Mouse (Mus musculus) CH12.LX (cell line): ENCODE data around the gene Fpr1. TPM values are rescaled to one million over a fixed set of nuclear protein-coding genes. Genes with fewer than 3 reads are reported as not detected.
A peak's percentile ranks its signal among the peaks of the same experiment; 100 is the strongest.

ENCODE experiments used
- DNase-seq: peaks from one replicate; pipeline ENCODE4 v3.0.0-alpha.2; 2013; ENCODE audit errors: extremely low read depth
- H3K27ac ChIP-seq: 2 replicates; pipeline ENCODE4 v1.5.1; 2012; ENCODE audit warnings: low read depth, mild to moderate bottlenecking, control low read depth, moderate library complexity; ENCODE audit not compliant: insufficient read depth
- H3K27me3 ChIP-seq: replicated peaks from 2 replicates; pipeline ENCODE3; 2012; ENCODE audit warnings: inconsistent platforms
- H3K36me3 ChIP-seq, 2 experiments: replicated peaks in 1 of 2; 2 replicates each; pipeline versions ENCODE3 to v1.6.1; 2012; ENCODE audit warnings: inconsistent platforms in 1 of 2, low read length in 1 of 2, mild to moderate bottlenecking in 1 of 2, mixed read lengths in 1 of 2, moderate library complexity in 1 of 2; ENCODE audit not compliant: control insufficient read depth in 1 of 2, insufficient read depth in 1 of 2
- H3K4me1 ChIP-seq, 2 experiments: 2 replicates each; pipeline ENCODE4 v1.6.1; 2012; ENCODE audit warnings: inconsistent platforms in 1 of 2, moderate library complexity in 1 of 2; ENCODE audit not compliant: insufficient read depth in 2 of 2, control insufficient read depth in 1 of 2
- H3K4me2 ChIP-seq: 2 replicates; pipeline ENCODE4 v1.6.1; 2012; ENCODE audit warnings: low read depth, mild to moderate bottlenecking, control low read depth; ENCODE audit not compliant: poor library complexity, insufficient read depth, severe bottlenecking
- H3K4me3 ChIP-seq, 3 experiments: fragments of 150-350 bp in 1 of 3; sonication (generic) in 1 of 3; replicated peaks in 1 of 3; 2 replicates each; pipeline versions ENCODE3 to v1.5.1; 2011 to 2012; ENCODE audit warnings: low read depth in 2 of 3, low read length in 2 of 3, mild to moderate bottlenecking in 2 of 3, moderate library complexity in 2 of 3, control low read depth in 1 of 3, improper control_type of control experiment in 1 of 3, inconsistent platforms in 1 of 3, mixed read lengths in 1 of 3; ENCODE audit not compliant: poor library complexity in 1 of 3
- H3K79me2 ChIP-seq: replicated peaks from 2 replicates; pipeline ENCODE4 v1.6.1; 2012; ENCODE audit warnings: mild to moderate bottlenecking, moderate library complexity; ENCODE audit not compliant: control insufficient read depth, poor library complexity, insufficient read depth, severe bottlenecking; ENCODE audit errors: extremely low read depth
- H3K9ac ChIP-seq: 2 replicates; pipeline ENCODE4 v1.6.1; 2012; ENCODE audit warnings: low read depth, mild to moderate bottlenecking, control low read depth, moderate library complexity; ENCODE audit not compliant: insufficient read depth
- H3K9me3 ChIP-seq: replicated peaks from 2 replicates; pipeline ENCODE3; 2012; ENCODE audit warnings: low read length, inconsistent platforms, mixed read lengths
- BHLHE40 ChIP-seq: IDR thresholded peaks from 2 replicates; pipeline ENCODE4 v1.6.1; 2011; ENCODE audit warnings: mild to moderate bottlenecking, low read depth, low read length, improper control_type of control experiment
- CHD1 ChIP-seq: IDR thresholded peaks from 2 replicates; pipeline ENCODE4 v1.6.1; 2012; ENCODE audit warnings: low read depth, low read length, improper control_type of control experiment, inconsistent platforms
- E2F4 ChIP-seq: IDR thresholded peaks from 2 replicates; pipeline ENCODE4 v1.6.1; 2011; ENCODE audit warnings: low read depth, low read length, improper control_type of control experiment; ENCODE audit not compliant: insufficient replicate concordance
- EP300 ChIP-seq: IDR thresholded peaks from 2 replicates; pipeline ENCODE4 v1.6.1; 2011; ENCODE audit warnings: low read length, improper control_type of control experiment
- ETS1 ChIP-seq: conservative IDR thresholded peaks from 2 replicates; pipeline ENCODE4 v1.6.1; 2012; ENCODE audit warnings: low read depth, mild to moderate bottlenecking, inconsistent platforms, low read length, improper control_type of control experiment, moderate library complexity
- GABPA ChIP-seq: IDR thresholded peaks from 2 replicates; pipeline ENCODE4 v1.6.1; 2012; ENCODE audit warnings: low read depth, low read length, improper control_type of control experiment, inconsistent platforms; ENCODE audit not compliant: insufficient replicate concordance
- IRF4 ChIP-seq: IDR thresholded peaks from 2 replicates; pipeline ENCODE4 v1.6.1; 2014; ENCODE audit warnings: low read depth, mild to moderate bottlenecking, inconsistent platforms, low read length, improper control_type of control experiment
- KAT2A ChIP-seq: IDR thresholded peaks from 2 replicates; pipeline ENCODE4 v1.6.1; 2012; ENCODE audit warnings: low read length, improper control_type of control experiment, inconsistent platforms; ENCODE audit not compliant: insufficient replicate concordance
- MAFK ChIP-seq: IDR thresholded peaks from 2 replicates; pipeline ENCODE4 v1.6.1; 2011; ENCODE audit warnings: low read length, improper control_type of control experiment; ENCODE audit not compliant: insufficient replicate concordance
- MAX ChIP-seq: IDR thresholded peaks from 2 replicates; pipeline ENCODE4 v1.6.1; 2011; ENCODE audit warnings: low read length, improper control_type of control experiment
- MAZ ChIP-seq: IDR thresholded peaks from 2 replicates; pipeline ENCODE4 v1.6.1; 2012; ENCODE audit warnings: low read depth, mild to moderate bottlenecking, inconsistent platforms, low read length, improper control_type of control experiment, moderate library complexity
- MXI1 ChIP-seq: IDR thresholded peaks from 2 replicates; pipeline ENCODE4 v1.6.1; 2011; ENCODE audit warnings: mild to moderate bottlenecking, low read depth, low read length, improper control_type of control experiment
- MYC ChIP-seq: IDR thresholded peaks from 2 replicates; pipeline ENCODE4 v1.6.1; 2011; ENCODE audit warnings: low read depth, mild to moderate bottlenecking, improper control_type of control experiment, low read length
- NELFE ChIP-seq: IDR thresholded peaks from 2 replicates; pipeline ENCODE4 v1.6.1; 2011; ENCODE audit warnings: low read depth, low read length, improper control_type of control experiment
- NRF1 ChIP-seq: IDR thresholded peaks from 2 replicates; pipeline ENCODE4 v1.6.1; 2014; ENCODE audit warnings: low read depth, mild to moderate bottlenecking, inconsistent platforms, low read length, improper control_type of control experiment, moderate library complexity
- PAX5 ChIP-seq: IDR thresholded peaks from 2 replicates; pipeline ENCODE4 v1.6.1; 2012; ENCODE audit warnings: low read length, inconsistent platforms, mixed read lengths
- POLR2A ChIP-seq: IDR thresholded peaks from 2 replicates; pipeline ENCODE4 v1.6.1; 2011; ENCODE audit warnings: low read depth, mild to moderate bottlenecking, improper control_type of control experiment, low read length
- POLR2AphosphoS2 ChIP-seq: IDR thresholded peaks from 2 replicates; pipeline ENCODE4 v1.6.1; 2011; ENCODE audit warnings: low read depth, low read length, improper control_type of control experiment
- RAD21 ChIP-seq: IDR thresholded peaks from 2 replicates; pipeline ENCODE4 v1.6.1; 2011; ENCODE audit warnings: low read depth, mild to moderate bottlenecking, low read length, improper control_type of control experiment, moderate library complexity
- TBP ChIP-seq: conservative IDR thresholded peaks from 2 replicates; pipeline ENCODE4 v1.6.1; 2011; ENCODE audit warnings: low read depth, low read length, improper control_type of control experiment
- TCF12 ChIP-seq: IDR thresholded peaks from 2 replicates; pipeline ENCODE4 v1.6.1; 2014; ENCODE audit warnings: low read depth, mild to moderate bottlenecking, inconsistent platforms, low read length, improper control_type of control experiment
- UBTF ChIP-seq: IDR thresholded peaks from 2 replicates; pipeline ENCODE4 v1.6.1; 2012; ENCODE audit warnings: low read depth, mild to moderate bottlenecking, inconsistent platforms, low read length, improper control_type of control experiment, moderate library complexity
- USF1 ChIP-seq: IDR thresholded peaks from 2 replicates; pipeline ENCODE4 v1.6.1; 2014; ENCODE audit warnings: low read depth, mild to moderate bottlenecking, inconsistent platforms, low read length, improper control_type of control experiment
- ZC3H11A ChIP-seq: IDR thresholded peaks from 2 replicates; pipeline ENCODE4 v1.6.1; 2012; ENCODE audit warnings: low read depth, mild to moderate bottlenecking, inconsistent platforms, low read length, improper control_type of control experiment
- ZKSCAN1 ChIP-seq: IDR thresholded peaks from 2 replicates; pipeline ENCODE4 v1.6.1; 2012; ENCODE audit warnings: low read depth, inconsistent platforms, low read length, improper control_type of control experiment, borderline replicate concordance
- ZMIZ1 ChIP-seq: IDR thresholded peaks from 2 replicates; pipeline ENCODE4 v1.6.1; 2012; ENCODE audit warnings: low read depth, mild to moderate bottlenecking, inconsistent platforms, low read length, improper control_type of control experiment
- ZNF384 ChIP-seq: IDR thresholded peaks from 2 replicates; pipeline ENCODE4 v1.6.1; 2012; ENCODE audit warnings: low read depth, low read length, improper control_type of control experiment, inconsistent platforms
- dilution Hi-C: fragments of 300-500 bp; cut with MboI; formaldehyde crosslinking; loops from 2 replicates; pipeline ENCODE4 v1.14.3; 2020; ENCODE audit warnings: low sequenced_read_pairs; ENCODE audit not compliant: extremely low pct_unique_long_range_greater_than_20kb, extremely low pct_ligation_motif_present
- in situ Hi-C: fragments of 300-500 bp; cut with MboI; formaldehyde crosslinking; loops from 3 replicates; pipeline ENCODE4 v1.14.3; 2019; ENCODE audit warnings: low sequenced_read_pairs, low pct_ligation_motif_present, low pct_unique_long_range_greater_than_20kb, mixed read lengths
- polyA plus RNA-seq: library from polyadenylated mRNA; unstranded; fragments of >175 nt; gene quantifications from 2 replicates; pipeline ENCODE4 v1.2.1, GENCODE M21; 2012; ENCODE audit warnings: low read depth; ENCODE audit not compliant: insufficient read length
- total RNA-seq, 2 experiments: library from RNA; depleted of rRNA; stranded (reverse); fragments of 300-350 nt in 1 of 2; fragments of >200 nt in 1 of 2; gene quantifications; 2 replicates each; pipeline ENCODE4 v1.2.3; 2012 to 2014

Gene Fpr1
- total and polyA plus RNA-seq, 3 experiments, result not detected

DNA sequence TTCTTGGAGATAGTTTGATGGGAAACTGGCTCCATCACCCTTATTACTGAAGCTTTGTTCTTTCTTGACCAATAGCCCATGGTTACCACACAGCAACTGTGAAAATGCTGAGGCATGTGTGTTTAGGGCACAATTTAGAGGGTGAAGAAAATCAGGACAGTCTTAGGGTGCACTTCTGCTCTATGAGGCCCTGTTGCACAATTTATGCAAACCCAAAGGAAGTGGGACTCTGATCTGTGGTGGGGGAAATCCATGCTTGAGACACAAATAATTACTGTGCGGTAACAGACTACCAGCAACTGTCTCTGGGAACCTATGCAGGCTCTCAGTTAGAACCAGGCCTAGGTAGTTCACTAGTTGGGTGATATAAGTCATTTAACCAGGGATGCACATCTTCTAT, 17.0 kb upstream of the Fpr1 start:
- 0 out of 2 replicates have a peak overlapping the region, but pooled peaks have one; percentile 4 for H3K4me2 ChIP-seq
- peak; percentile 65 for DNase-seq
- H3K27me3 ChIP-seq, result no peaks in the 10 kb centered on the region
- H3K79me2 ChIP-seq, result no peaks in the 10 kb centered on the region
- H3K36me3 ChIP-seq, result no peaks in the 10 kb centered on the region
- H3K4me1 ChIP-seq, result peaks cover 2 to 20% of the 10 kb centered on the region in 2 experiments; a peak in 3 of 4 replicates
- dilution Hi-C loops, result no loop called here
- in situ Hi-C loops, result no loop called here
- TF ChIP-seq EP300, result peak; percentile 60
- no peak for TF ChIP-seq MAZ
- no peak for TF ChIP-seq MAX
- no peak for TF ChIP-seq ZNF384
- no peak for TF ChIP-seq ZMIZ1
- no peak for TF ChIP-seq POLR2AphosphoS2
- TF ChIP-seq NRF1, result no peak
- no peak for TF ChIP-seq ZC3H11A
- no peak for TF ChIP-seq USF1
- TF ChIP-seq GABPA, result no peak
- TF ChIP-seq IRF4, result peak; percentile 33; the same call in 1 of the 2 replicates
- TF ChIP-seq ZKSCAN1, result no peak
- TF ChIP-seq MYC, result no peak
- TF ChIP-seq PAX5, result no peak
- TF ChIP-seq TBP, result no peak
- TF ChIP-seq MAFK, result 0 out of 2 replicates have a peak, but pooled peaks have one; percentile 11
- TF ChIP-seq KAT2A, result no peak
- no peak for TF ChIP-seq BHLHE40
- no peak for TF ChIP-seq UBTF
- TF ChIP-seq ETS1, result no peak; the same call in 1 of the 2 replicates
- TF ChIP-seq CHD1, result no peak
- TF ChIP-seq E2F4, result no peak
- TF ChIP-seq NELFE, result no peak
- TF ChIP-seq RAD21, result no peak
- TF ChIP-seq TCF12, result no peak
- no peak for TF ChIP-seq MXI1
- no peak for TF ChIP-seq POLR2A
- H3K9ac ChIP-seq, result no peak overlapping the region
- H3K4me3 ChIP-seq, result no peak overlapping the region
- H3K9me3 ChIP-seq, result no peaks in the 10 kb centered on the region
- H3K27ac ChIP-seq, result no peak overlapping the region
